Mouse (Mus musculus) mature B cell (primary cell): ENCODE results near the gene Rimbp2.
"Not testable (repeated sequence)": the region's sequence is repeated elsewhere in the genome, so short reads cannot be mapped to it uniquely, and the experiment has no call there.

ENCODE experiments used
- in situ Hi-C: fragments of 300-500 bp; cut with MboI; formaldehyde crosslinking; loops from 2 replicates; pipeline ENCODE4 v1.14.3; 2019

The Rimbp2 gene

GRCm38 (mm10) chr5:128953278-128954070 lies at the start of gene Rimbp2:
TSS of gene Rimbp2 (minus strand) at chr5:128953486.
- in situ Hi-C loops = no loop called here

GRCm38 (mm10) chr5:129002571-129003011 lies 49.3 kb upstream of the Rimbp2 start:
- in situ Hi-C loops = no loop called here

- in situ Hi-C loops = no loop called here
Observed at GRCm38 (mm10) chr5:129000706-129001468, 47.6 kb upstream of the Rimbp2 start.

- in situ Hi-C loops = no loop called here
Observed at GRCm38 (mm10) chr5:128987141-128987954, 34.1 kb upstream of the Rimbp2 start.

- in situ Hi-C loops = no loop called here
Observed at GRCm38 (mm10) chr5:128985946-128986345, 32.7 kb upstream of the Rimbp2 start.

GRCm38 (mm10) chr5:128984536-128984935 lies 31.2 kb upstream of the Rimbp2 start:
- in situ Hi-C loops = no loop called here

- in situ Hi-C loops = no loop called here
Observed at GRCm38 (mm10) chr5:128981607-128982006, 28.3 kb upstream of the Rimbp2 start.

- in situ Hi-C loops = no loop called here
Observed at GRCm38 (mm10) chr5:128980857-128981256, 27.6 kb upstream of the Rimbp2 start.

GRCm38 (mm10) chr5:128978957-128979356 lies 25.7 kb upstream of the Rimbp2 start:
- in situ Hi-C loops = no loop called here

- in situ Hi-C loops = not testable (repeated sequence)
Observed at GRCm38 (mm10) chr5:128977466-128977865, 24.2 kb upstream of the Rimbp2 start.

GRCm38 (mm10) chr5:128976266-128976665 lies 23.0 kb upstream of the Rimbp2 start:
- in situ Hi-C loops = no loop called here

GRCm38 (mm10) chr5:128971298-128971697 lies 18.0 kb upstream of the Rimbp2 start:
- in situ Hi-C loops = no loop called here

- in situ Hi-C loops = no loop called here
Observed at GRCm38 (mm10) chr5:128970878-128971277, 17.6 kb upstream of the Rimbp2 start.

GRCm38 (mm10) chr5:128964353-128964752 lies 11.1 kb upstream of the Rimbp2 start:
- in situ Hi-C loops = no loop called here

GRCm38 (mm10) chr5:128958916-128959315 lies 5.6 kb upstream of the Rimbp2 start:
- in situ Hi-C loops = no loop called here

GRCm38 (mm10) chr5:128954371-128954770 lies 1.1 kb upstream of the Rimbp2 start:
- in situ Hi-C loops = not testable (repeated sequence)

GRCm38 (mm10) chr5:128952291-128953195 lies 743 bp downstream of the Rimbp2 start:
- in situ Hi-C loops = no loop called here

- in situ Hi-C loops = no loop called here
Observed at GRCm38 (mm10) chr5:128951472-128951871, 1.8 kb downstream of the Rimbp2 start.

- in situ Hi-C loops = no loop called here
Observed at GRCm38 (mm10) chr5:128947093-128947492, 6.2 kb downstream of the Rimbp2 start.

- in situ Hi-C loops = no loop called here
Observed at GRCm38 (mm10) chr5:128940436-128940835, 12.8 kb downstream of the Rimbp2 start.

- in situ Hi-C loops = no loop called here
Observed at GRCm38 (mm10) chr5:128935359-128935899, 17.9 kb downstream of the Rimbp2 start.
